Mouse (Mus musculus) forelimb bud, embryonic 11.5 days (tissue): ENCODE data around the gene Tmem165.

Source experiments
- DNase-seq: peaks from one replicate; pipeline ENCODE4 v3.0.0-alpha.2; 2012; ENCODE audit warnings: low read depth, low spot score

Tmem165 gene

GRCm38 (mm10) chr5:76244430-76244829 lies 60.8 kb downstream of the Tmem165 start:
- no peak for DNase-seq

- no peak for DNase-seq
These were observed 61.7 kb downstream of the Tmem165 start for GRCm38 (mm10) chr5:76245419-76245818.

GRCm38 (mm10) chr5:76246539-76246938 lies 62.9 kb downstream of the Tmem165 start:
- DNase-seq: no peak

GRCm38 (mm10) chr5:76250948-76251347 lies 67.3 kb downstream of the Tmem165 start:
- DNase-seq: no peak
